Mouse (Mus musculus) heart, postnatal 0 days (tissue): ENCODE data around the gene Fbxl19.

ENCODE experiments used
- CTCF ChIP-seq: IDR thresholded peaks from 2 replicates; pipeline ENCODE4 v1.5.1; 2016; ENCODE audit warnings: antibody characterized with exemption, control low read depth, low read depth
- EP300 ChIP-seq: IDR thresholded peaks from 2 replicates; pipeline ENCODE4 v1.6.1; 2016; ENCODE audit warnings: antibody characterized with exemption, low read depth

DNA sequence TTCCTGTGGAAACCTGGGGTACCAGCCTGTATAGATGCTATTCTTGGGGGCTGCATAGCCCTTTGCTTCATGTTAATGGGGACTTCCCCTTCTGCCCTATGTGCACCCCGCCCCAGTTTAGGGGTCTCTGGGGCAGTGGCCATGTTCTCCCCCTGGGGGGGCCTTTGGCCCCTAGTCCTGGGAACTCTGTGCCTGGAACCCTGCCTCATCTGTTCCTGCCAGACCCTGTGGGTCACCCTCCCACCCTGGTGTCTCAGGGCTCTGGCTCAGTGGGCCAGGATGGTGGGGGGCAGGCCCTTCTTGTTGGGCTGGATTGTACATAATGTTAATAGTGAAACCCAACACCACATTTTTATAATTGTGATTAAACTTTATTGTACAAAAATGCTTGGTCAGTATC is 55.4 kb downstream of the Fbxl19 start:
- TF ChIP-seq CTCF (no peak), EP300 (no peak)
